Mouse (Mus musculus): ENCODE measurements around the gene Zfp518a. TPM values are rescaled to one million over a fixed set of nuclear protein-coding genes. Genes with fewer than 3 reads are reported as not detected.

Zfp518a gene
- 19.6 and 23.1 TPM in 2 replicates for polyA plus RNA-seq (2014; fragmentation: Nextera tagmentation; extraction: Ambion mirVana)

- Histone ChIP-seq H3K36me3 (replicated peaks; ENCODE audit: control insufficient read depth, insufficient read depth, low read depth, low read length) (no peaks in the 10 kb centered on the region), H3K27me3 (ENCODE audit: control insufficient read depth, insufficient read depth, low read length) (no peaks in the 10 kb centered on the region), H3K27ac (replicated peaks; ENCODE audit: low read depth, low read length) (peak within 1 kb of the TSS; percentile 84), H3K4me2 (ENCODE audit: low read depth, low read length) (peak within 1 kb of the TSS; percentile 71), H3K4me3 (ENCODE audit: low read depth, low read length) (peak within 1 kb of the TSS; percentile 59), H3K9me3 (replicated peaks; ENCODE audit: control insufficient read depth, low read length) (no peaks in the 10 kb centered on the region), H3K9ac (replicated peaks; ENCODE audit: low read length) (peak within 1 kb of the TSS; percentile 85), H3K4me1 (ENCODE audit: control insufficient read depth, insufficient read depth, low read length) (no peaks in the 10 kb centered on the region)
- under 1% methylated on average over 87 of the region's 89 CpGs for WGBS
- DNase-seq (ENCODE audit: low spot score), result peak; percentile 94
- ATAC-seq (replicated peaks; ENCODE audit: insufficient number of reproducible peaks, low FRiP score, low TSS enrichment, low read depth), result peak; percentile 92
These were observed at the start of gene Zfp518a for GRCm38 (mm10) chr19:40894519-40895392. TSS of gene Zfp518a (plus strand) at chr19:40894705.

- ATAC-seq (replicated peaks; ENCODE audit: insufficient number of reproducible peaks, low FRiP score, low TSS enrichment, low read depth), result no peak
- WGBS, result 95% methylated on average over 13 of the region's 13 CpGs
- H3K27ac ChIP-seq (replicated peaks; ENCODE audit: low read depth, low read length), result no peak overlapping the region
These were observed 49.8 kb upstream of the Zfp518a start for GRCm38 (mm10) chr19:40844731-40845130.

GRCm38 (mm10) chr19:40849391-40849790 is 45.1 kb upstream of the Zfp518a start:
- no peak for ATAC-seq (replicated peaks; ENCODE audit: insufficient number of reproducible peaks, low FRiP score, low TSS enrichment, low read depth)
- DNase-seq (ENCODE audit: low spot score), result no peak
- Histone ChIP-seq H3K27ac (replicated peaks; ENCODE audit: low read depth, low read length) (no peak overlapping the region), H3K9me3 (replicated peaks; ENCODE audit: control insufficient read depth, low read length) (no peaks in the 10 kb centered on the region), H3K4me1 (ENCODE audit: control insufficient read depth, insufficient read depth, low read length) (no peaks in the 10 kb centered on the region), H3K36me3 (replicated peaks; ENCODE audit: control insufficient read depth, insufficient read depth, low read depth, low read length) (peaks cover 11% of the 10 kb centered on the region), H3K27me3 (ENCODE audit: control insufficient read depth, insufficient read depth, low read length) (no peaks in the 10 kb centered on the region), H3K9ac (replicated peaks; ENCODE audit: low read length) (no peak overlapping the region), H3K4me2 (ENCODE audit: low read depth, low read length) (no peak overlapping the region), H3K4me3 (ENCODE audit: low read depth, low read length) (no peak overlapping the region)
- 86% methylated on average over 12 of the region's 12 CpGs for WGBS

More at GRCm38 (mm10) chr19:40844731-40845130, 49.8 kb upstream of the Zfp518a start:
- no peaks in the 10 kb centered on the region for H3K27me3 ChIP-seq (ENCODE audit: control insufficient read depth, insufficient read depth, low read length)
- no peaks in the 10 kb centered on the region for H3K4me1 ChIP-seq (ENCODE audit: control insufficient read depth, insufficient read depth, low read length)
- no peaks in the 10 kb centered on the region for H3K9me3 ChIP-seq (replicated peaks; ENCODE audit: control insufficient read depth, low read length)
- no peak overlapping the region for H3K9ac ChIP-seq (replicated peaks; ENCODE audit: low read length)
- peaks cover 15% of the 10 kb centered on the region for H3K36me3 ChIP-seq (replicated peaks; ENCODE audit: control insufficient read depth, insufficient read depth, low read depth, low read length)
- no peak overlapping the region for H3K4me2 ChIP-seq (ENCODE audit: low read depth, low read length)
- DNase-seq (ENCODE audit: low spot score), result no peak
- H3K4me3 ChIP-seq (ENCODE audit: low read depth, low read length), result no peak overlapping the region

GRCm38 (mm10) chr19:40859555-40859954 is 35.0 kb upstream of the Zfp518a start:
- Histone ChIP-seq H3K4me1 (ENCODE audit: control insufficient read depth, insufficient read depth, low read length) (no peaks in the 10 kb centered on the region), H3K9ac (replicated peaks; ENCODE audit: low read length) (no peak overlapping the region), H3K36me3 (replicated peaks; ENCODE audit: control insufficient read depth, insufficient read depth, low read depth, low read length) (no peaks in the 10 kb centered on the region), H3K9me3 (replicated peaks; ENCODE audit: control insufficient read depth, low read length) (no peaks in the 10 kb centered on the region), H3K27me3 (ENCODE audit: control insufficient read depth, insufficient read depth, low read length) (no peaks in the 10 kb centered on the region), H3K4me3 (ENCODE audit: low read depth, low read length) (no peak overlapping the region), H3K4me2 (ENCODE audit: low read depth, low read length) (no peak overlapping the region), H3K27ac (replicated peaks; ENCODE audit: low read depth, low read length) (no peak overlapping the region)
- DNase-seq (ENCODE audit: low spot score), result no peak
- WGBS, result 74% methylated on average over 4 of the region's 4 CpGs
- no peak for ATAC-seq (replicated peaks; ENCODE audit: insufficient number of reproducible peaks, low FRiP score, low TSS enrichment, low read depth)

- Histone ChIP-seq H3K9ac (replicated peaks; ENCODE audit: low read length) (0 out of 2 replicates have a peak overlapping the region, but pooled peaks have one; percentile 5), H3K36me3 (replicated peaks; ENCODE audit: control insufficient read depth, insufficient read depth, low read depth, low read length) (no peaks in the 10 kb centered on the region), H3K4me2 (ENCODE audit: low read depth, low read length) (no peak overlapping the region), H3K4me1 (ENCODE audit: control insufficient read depth, insufficient read depth, low read length) (no peaks in the 10 kb centered on the region), H3K27me3 (ENCODE audit: control insufficient read depth, insufficient read depth, low read length) (no peaks in the 10 kb centered on the region), H3K9me3 (replicated peaks; ENCODE audit: control insufficient read depth, low read length) (no peaks in the 10 kb centered on the region), H3K4me3 (ENCODE audit: low read depth, low read length) (no peak overlapping the region), H3K27ac (replicated peaks; ENCODE audit: low read depth, low read length) (no peak overlapping the region)
- ATAC-seq (replicated peaks; ENCODE audit: insufficient number of reproducible peaks, low FRiP score, low TSS enrichment, low read depth), result no peak
- no peak for DNase-seq (ENCODE audit: low spot score)
- 32% methylated on average over 5 of the region's 5 CpGs for WGBS
These were observed 26.2 kb upstream of the Zfp518a start for GRCm38 (mm10) chr19:40868284-40868683.

- DNase-seq (ENCODE audit: low spot score) (no peak), ATAC-seq (replicated peaks; ENCODE audit: insufficient number of reproducible peaks, low FRiP score, low TSS enrichment, low read depth) (no peak)
- Histone ChIP-seq H3K36me3 (replicated peaks; ENCODE audit: control insufficient read depth, insufficient read depth, low read depth, low read length) (no peaks in the 10 kb centered on the region), H3K27ac (replicated peaks; ENCODE audit: low read depth, low read length) (no peak overlapping the region), H3K4me3 (ENCODE audit: low read depth, low read length) (no peak overlapping the region), H3K27me3 (ENCODE audit: control insufficient read depth, insufficient read depth, low read length) (no peaks in the 10 kb centered on the region), H3K4me1 (ENCODE audit: control insufficient read depth, insufficient read depth, low read length) (no peaks in the 10 kb centered on the region), H3K9me3 (replicated peaks; ENCODE audit: control insufficient read depth, low read length) (no peaks in the 10 kb centered on the region), H3K4me2 (ENCODE audit: low read depth, low read length) (no peak overlapping the region), H3K9ac (replicated peaks; ENCODE audit: low read length) (no peak overlapping the region)
- WGBS, result 89% methylated on average over 3 of the region's 3 CpGs
These were observed 24.9 kb upstream of the Zfp518a start for GRCm38 (mm10) chr19:40869425-40870105.

GRCm38 (mm10) chr19:40872955-40873665 is 21.4 kb upstream of the Zfp518a start:
- Histone ChIP-seq H3K9ac (replicated peaks; ENCODE audit: low read length) (peak overlapping the region; percentile 70), H3K27ac (replicated peaks; ENCODE audit: low read depth, low read length) (peak overlapping the region; percentile 80), H3K9me3 (replicated peaks; ENCODE audit: control insufficient read depth, low read length) (no peaks in the 10 kb centered on the region), H3K4me1 (ENCODE audit: control insufficient read depth, insufficient read depth, low read length) (no peaks in the 10 kb centered on the region), H3K27me3 (ENCODE audit: control insufficient read depth, insufficient read depth, low read length) (0 out of 2 replicates have a peak, but pooled peaks cover 3% of the 10 kb centered on the region), H3K4me3 (ENCODE audit: low read depth, low read length) (peak overlapping the region; percentile 49), H3K4me2 (ENCODE audit: low read depth, low read length) (peak overlapping the region; percentile 82), H3K36me3 (replicated peaks; ENCODE audit: control insufficient read depth, insufficient read depth, low read depth, low read length) (no peaks in the 10 kb centered on the region)
- ATAC-seq (replicated peaks; ENCODE audit: insufficient number of reproducible peaks, low FRiP score, low TSS enrichment, low read depth), result peak; percentile 94
- 2% methylated on average over 51 of the region's 51 CpGs for WGBS
- DNase-seq (ENCODE audit: low spot score), result peak; percentile 97

Data from embryonic facial prominence, embryonic 11.5 days (tissue).